Mouse (Mus musculus): Measurements from ENCODE around the gene Krcc1. TPM values are rescaled to one million over a fixed set of nuclear protein-coding genes. Genes with fewer than 3 reads are reported as not detected.

Krcc1 gene
- polyA plus RNA-seq, 1 experiment: 59.1 TPM

- TF ChIP-seq CTCF (IDR thresholded peaks at IDR 0.05; ENCODE audit: low read depth, low read length): no peak
- no peak for TF ChIP-seq POLR2A (IDR thresholded peaks at IDR 0.05; ENCODE audit: insufficient read depth, low read length)
- TF ChIP-seq EP300 (IDR thresholded peaks at IDR 0.05; ENCODE audit: insufficient read depth, low read depth, low read length): no peak
- Histone ChIP-seq H3K4me3 (ENCODE audit: low read depth, low read length) (no peak overlapping the region), H3K36me3 (ENCODE audit: control insufficient read depth, insufficient read depth, low read length, poor library complexity, severe bottlenecking) (no peaks in the 10 kb centered on the region), H3K4me1 (ENCODE audit: control insufficient read depth, insufficient read depth, low read length) (no peaks in the 10 kb centered on the region), H3K9ac (ENCODE audit: low read depth, poor library complexity, severe bottlenecking) (no peak overlapping the region), H3K9me3 (replicated peaks; ENCODE audit: control insufficient read depth, insufficient read depth, low read length, poor library complexity, severe bottlenecking) (no peaks in the 10 kb centered on the region), H3K27ac (ENCODE audit: insufficient read depth, low read length) (no peak overlapping the region), H3K27me3 (ENCODE audit: control insufficient read depth, insufficient read depth, low read length, poor library complexity, severe bottlenecking) (no peaks in the 10 kb centered on the region)
These were observed 14.1 kb upstream of the Krcc1 start for GRCm38 (mm10) chr6:71257375-71257774.

GRCm38 (mm10) chr6:71258562-71258961, 12.9 kb upstream of the Krcc1 start:
- Histone ChIP-seq H3K4me3 (ENCODE audit: low read depth, low read length) (no peak overlapping the region), H3K4me1 (ENCODE audit: control insufficient read depth, insufficient read depth, low read length) (no peaks in the 10 kb centered on the region), H3K27me3 (ENCODE audit: control insufficient read depth, insufficient read depth, low read length, poor library complexity, severe bottlenecking) (no peaks in the 10 kb centered on the region), H3K9ac (ENCODE audit: low read depth, poor library complexity, severe bottlenecking) (no peak overlapping the region), H3K27ac (ENCODE audit: insufficient read depth, low read length) (no peak overlapping the region), H3K36me3 (ENCODE audit: control insufficient read depth, insufficient read depth, low read length, poor library complexity, severe bottlenecking) (no peaks in the 10 kb centered on the region), H3K9me3 (replicated peaks; ENCODE audit: control insufficient read depth, insufficient read depth, low read length, poor library complexity, severe bottlenecking) (peaks cover 4% of the 10 kb centered on the region)
- TF ChIP-seq POLR2A (IDR thresholded peaks at IDR 0.05; ENCODE audit: insufficient read depth, low read length) (no peak), CTCF (IDR thresholded peaks at IDR 0.05; ENCODE audit: low read depth, low read length) (no peak), EP300 (IDR thresholded peaks at IDR 0.05; ENCODE audit: insufficient read depth, low read depth, low read length) (no peak)

- Histone ChIP-seq H3K27ac (ENCODE audit: insufficient read depth, low read length) (no peak overlapping the region), H3K9me3 (replicated peaks; ENCODE audit: control insufficient read depth, insufficient read depth, low read length, poor library complexity, severe bottlenecking) (peaks cover 5% of the 10 kb centered on the region), H3K27me3 (ENCODE audit: control insufficient read depth, insufficient read depth, low read length, poor library complexity, severe bottlenecking) (no peaks in the 10 kb centered on the region), H3K9ac (ENCODE audit: low read depth, poor library complexity, severe bottlenecking) (no peak overlapping the region), H3K4me1 (ENCODE audit: control insufficient read depth, insufficient read depth, low read length) (no peaks in the 10 kb centered on the region), H3K36me3 (ENCODE audit: control insufficient read depth, insufficient read depth, low read length, poor library complexity, severe bottlenecking) (no peaks in the 10 kb centered on the region), H3K4me3 (ENCODE audit: low read depth, low read length) (no peak overlapping the region)
- TF ChIP-seq CTCF (IDR thresholded peaks at IDR 0.05; ENCODE audit: low read depth, low read length) (no peak), EP300 (IDR thresholded peaks at IDR 0.05; ENCODE audit: insufficient read depth, low read depth, low read length) (no peak), POLR2A (IDR thresholded peaks at IDR 0.05; ENCODE audit: insufficient read depth, low read length) (no peak)
These were observed 12.3 kb upstream of the Krcc1 start for GRCm38 (mm10) chr6:71259166-71259565.

- H3K27me3 ChIP-seq (ENCODE audit: control insufficient read depth, insufficient read depth, low read length, poor library complexity, severe bottlenecking): no peaks in the 10 kb centered on the region
- TF ChIP-seq EP300 (IDR thresholded peaks at IDR 0.05; ENCODE audit: insufficient read depth, low read depth, low read length) (no peak), POLR2A (IDR thresholded peaks at IDR 0.05; ENCODE audit: insufficient read depth, low read length) (no peak), CTCF (IDR thresholded peaks at IDR 0.05; ENCODE audit: low read depth, low read length) (no peak)
These were observed 11.3 kb upstream of the Krcc1 start for GRCm38 (mm10) chr6:71260051-71260640.

GRCm38 (mm10) chr6:71261060-71261459, 10.4 kb upstream of the Krcc1 start:
- Histone ChIP-seq H3K27ac (ENCODE audit: insufficient read depth, low read length) (no peak overlapping the region), H3K9ac (ENCODE audit: low read depth, poor library complexity, severe bottlenecking) (no peak overlapping the region), H3K4me3 (ENCODE audit: low read depth, low read length) (no peak overlapping the region), H3K4me1 (ENCODE audit: control insufficient read depth, insufficient read depth, low read length) (no peaks in the 10 kb centered on the region), H3K9me3 (replicated peaks; ENCODE audit: control insufficient read depth, insufficient read depth, low read length, poor library complexity, severe bottlenecking) (peaks cover 5% of the 10 kb centered on the region), H3K27me3 (ENCODE audit: control insufficient read depth, insufficient read depth, low read length, poor library complexity, severe bottlenecking) (no peaks in the 10 kb centered on the region), H3K36me3 (ENCODE audit: control insufficient read depth, insufficient read depth, low read length, poor library complexity, severe bottlenecking) (no peaks in the 10 kb centered on the region)
- TF ChIP-seq POLR2A (IDR thresholded peaks at IDR 0.05; ENCODE audit: insufficient read depth, low read length) (no peak), EP300 (IDR thresholded peaks at IDR 0.05; ENCODE audit: insufficient read depth, low read depth, low read length) (no peak)

More at GRCm38 (mm10) chr6:71260051-71260640, 11.3 kb upstream of the Krcc1 start:
- no peaks in the 10 kb centered on the region for H3K36me3 ChIP-seq (ENCODE audit: control insufficient read depth, insufficient read depth, low read length, poor library complexity, severe bottlenecking)
- H3K9ac ChIP-seq (ENCODE audit: low read depth, poor library complexity, severe bottlenecking): no peak overlapping the region
- peaks cover 5% of the 10 kb centered on the region for H3K9me3 ChIP-seq (replicated peaks; ENCODE audit: control insufficient read depth, insufficient read depth, low read length, poor library complexity, severe bottlenecking)
- no peak overlapping the region for H3K4me3 ChIP-seq (ENCODE audit: low read depth, low read length)
- H3K27ac ChIP-seq (ENCODE audit: insufficient read depth, low read length): no peak overlapping the region
- H3K4me1 ChIP-seq (ENCODE audit: control insufficient read depth, insufficient read depth, low read length): no peaks in the 10 kb centered on the region

GRCm38 (mm10) chr6:71262142-71262833, 9.2 kb upstream of the Krcc1 start:
- Histone ChIP-seq H3K9me3 (replicated peaks; ENCODE audit: control insufficient read depth, insufficient read depth, low read length, poor library complexity, severe bottlenecking) (peaks cover 5% of the 10 kb centered on the region), H3K27ac (ENCODE audit: insufficient read depth, low read length) (no peak overlapping the region)
- TF ChIP-seq EP300 (IDR thresholded peaks at IDR 0.05; ENCODE audit: insufficient read depth, low read depth, low read length) (no peak), POLR2A (IDR thresholded peaks at IDR 0.05; ENCODE audit: insufficient read depth, low read length) (no peak), CTCF (IDR thresholded peaks at IDR 0.05; ENCODE audit: low read depth, low read length) (no peak)

More at GRCm38 (mm10) chr6:71262142-71262833, 9.2 kb upstream of the Krcc1 start:
- H3K36me3 ChIP-seq (ENCODE audit: control insufficient read depth, insufficient read depth, low read length, poor library complexity, severe bottlenecking): no peaks in the 10 kb centered on the region
- no peak overlapping the region for H3K4me3 ChIP-seq (ENCODE audit: low read depth, low read length)
- no peaks in the 10 kb centered on the region for H3K27me3 ChIP-seq (ENCODE audit: control insufficient read depth, insufficient read depth, low read length, poor library complexity, severe bottlenecking)
- no peaks in the 10 kb centered on the region for H3K4me1 ChIP-seq (ENCODE audit: control insufficient read depth, insufficient read depth, low read length)
- H3K9ac ChIP-seq (ENCODE audit: low read depth, poor library complexity, severe bottlenecking): no peak overlapping the region

Data from ES-Bruce4 (cell line).